Mouse (Mus musculus) right cerebral cortex, postnatal 10 days (tissue): ENCODE data around the gene Olfr1047.
"Not testable (repeated sequence)": the region's sequence is repeated elsewhere in the genome, so short reads cannot be mapped to it uniquely, and the experiment has no call there.

ENCODE experiments used
- DNase-seq, 2 experiments: peaks; one replicate each; pipeline ENCODE4 v3.0.0; 2021; ENCODE audit warnings: low spot score in 2 of 2

The Olfr1047 gene

GRCm38 (mm10) chr2:86231301-86231700 is at the start of gene Olfr1047:
Gene Olfr1047 (minus strand): TSS chr2:86231401.
- no peak for DNase-seq

GRCm38 (mm10) chr2:86278988-86279387 is 47.8 kb upstream of the Olfr1047 start, which contains the start of gene Olfr1051:
Gene Olfr1051 (minus strand): TSS chr2:86279088.
- not testable (repeated sequence) for DNase-seq

GRCm38 (mm10) chr2:86258228-86258627 is 27.0 kb upstream of the Olfr1047 start, which contains the start of gene Olfr1049:
Gene Olfr1049 (minus strand): TSS chr2:86258328.
- DNase-seq: not testable (repeated sequence)

- DNase-seq: no peak
These were observed 9.0 kb upstream of the Olfr1047 start, which contains the start of gene Olfr1048 for GRCm38 (mm10) chr2:86240189-86240588. Gene Olfr1048 (minus strand): TSS chr2:86240289.

GRCm38 (mm10) chr2:86219214-86219613 is 12.0 kb downstream of the Olfr1047 start, which contains the start of gene Olfr1046:
Gene Olfr1046 (minus strand): TSS chr2:86219314.
- no peak for DNase-seq

- DNase-seq: no peak
These were observed 28.3 kb downstream of the Olfr1047 start, which contains the start of gene Olfr1045 for GRCm38 (mm10) chr2:86202909-86203308. Gene Olfr1045 (minus strand): TSS chr2:86203009.

GRCm38 (mm10) chr2:86195863-86196262 is 35.3 kb downstream of the Olfr1047 start:
- no peak for DNase-seq

GRCm38 (mm10) chr2:86185583-86185982 is 45.6 kb downstream of the Olfr1047 start, which contains the start of gene Olfr52:
Gene Olfr52 (minus strand): TSS chr2:86185683.
- no peak for DNase-seq

- DNase-seq: no peak
These were observed 51.3 kb downstream of the Olfr1047 start for GRCm38 (mm10) chr2:86179950-86180349.

- no peak for DNase-seq
These were observed 53.5 kb downstream of the Olfr1047 start, which contains the start of gene Olfr1044 for GRCm38 (mm10) chr2:86177720-86178119. Gene Olfr1044 (minus strand): TSS chr2:86177820.
